Mouse (Mus musculus) thymus, postnatal 0 days (tissue): Measurements from ENCODE around the gene Clrn1. TPM values are rescaled to one million over a fixed set of nuclear protein-coding genes. Genes with fewer than 3 reads are reported as not detected.

Experiments used
- DNase-seq: peaks from one replicate; pipeline ENCODE4 v3.0.0-alpha.2; 2015; ENCODE audit warnings: low spot score
- polyA plus RNA-seq: library from polyadenylated mRNA; unstranded; fragments of >200 nt; fragmentation: Nextera tagmentation; extraction: Ambion mirVana; gene quantifications from 2 replicates; pipeline ENCODE4 v1.2.1, GENCODE M21; 2015

The Clrn1 gene
- polyA plus RNA-seq, 1 experiment from 2014 or later, result 2.6 TPM

GRCm38 (mm10) chr3:58832888-58833287 is 52.3 kb downstream of the Clrn1 start:
- no peak for DNase-seq

- DNase-seq, result no peak
Measured at GRCm38 (mm10) chr3:58831586-58831985, 53.6 kb downstream of the Clrn1 start.

GRCm38 (mm10) chr3:58829926-58830325 is 55.2 kb downstream of the Clrn1 start:
- DNase-seq, result no peak

GRCm38 (mm10) chr3:58828366-58829153 is 56.6 kb downstream of the Clrn1 start:
- DNase-seq, result no peak

GRCm38 (mm10) chr3:58826266-58826665 is 58.9 kb downstream of the Clrn1 start:
- DNase-seq, result no peak

- DNase-seq, result no peak
Measured at GRCm38 (mm10) chr3:58822211-58822610, 62.9 kb downstream of the Clrn1 start, which contains the start of gene Mindy4b-ps. Gene Mindy4b-ps (minus strand): TSS chr3:58822311.

- no peak for DNase-seq
Measured at GRCm38 (mm10) chr3:58817337-58817736, 67.8 kb downstream of the Clrn1 start.

GRCm38 (mm10) chr3:58814191-58814590 is 70.9 kb downstream of the Clrn1 start:
- DNase-seq, result no peak

- no peak for DNase-seq
Measured at GRCm38 (mm10) chr3:58810353-58810752, 74.8 kb downstream of the Clrn1 start.

GRCm38 (mm10) chr3:58809111-58809915 is 75.8 kb downstream of the Clrn1 start:
- no peak for DNase-seq

- DNase-seq, result no peak
Measured at GRCm38 (mm10) chr3:58808636-58809035, 76.5 kb downstream of the Clrn1 start.

GRCm38 (mm10) chr3:58804745-58805144 is 80.4 kb downstream of the Clrn1 start:
- DNase-seq, result no peak

GRCm38 (mm10) chr3:58798676-58799075 is 86.5 kb downstream of the Clrn1 start:
- no peak for DNase-seq

- no peak for DNase-seq
Measured at GRCm38 (mm10) chr3:58798245-58798644, 86.9 kb downstream of the Clrn1 start.

Other genes with a start within 250 kb of the Clrn1 start
- not detected in 2 replicates for gene Erich6, start 248.1 kb downstream of the Clrn1 start, polyA plus RNA-seq
- gene Siah2, start 192.9 kb downstream of the Clrn1 start, polyA plus RNA-seq, result 4.2 and 4.3 TPM in 2 replicates
- gene Mindy4b-ps, start 63.0 kb downstream of the Clrn1 start, polyA plus RNA-seq, result not detected in 2 replicates
- gene Med12l, start 120.5 kb upstream of the Clrn1 start, polyA plus RNA-seq, result 0.53 and 0.57 TPM in 2 replicates
- gene Gpr171, start 216.5 kb upstream of the Clrn1 start, polyA plus RNA-seq, result 26.4 and 27.8 TPM in 2 replicates